Mouse (Mus musculus): ENCODE results near the gene Tfap2e. TPM values are rescaled to one million over a fixed set of nuclear protein-coding genes. Genes with fewer than 3 reads are reported as not detected.

The Tfap2e gene
- polyA plus RNA-seq, 1 experiment from 2014 or later, result 0.77 TPM

DNA sequence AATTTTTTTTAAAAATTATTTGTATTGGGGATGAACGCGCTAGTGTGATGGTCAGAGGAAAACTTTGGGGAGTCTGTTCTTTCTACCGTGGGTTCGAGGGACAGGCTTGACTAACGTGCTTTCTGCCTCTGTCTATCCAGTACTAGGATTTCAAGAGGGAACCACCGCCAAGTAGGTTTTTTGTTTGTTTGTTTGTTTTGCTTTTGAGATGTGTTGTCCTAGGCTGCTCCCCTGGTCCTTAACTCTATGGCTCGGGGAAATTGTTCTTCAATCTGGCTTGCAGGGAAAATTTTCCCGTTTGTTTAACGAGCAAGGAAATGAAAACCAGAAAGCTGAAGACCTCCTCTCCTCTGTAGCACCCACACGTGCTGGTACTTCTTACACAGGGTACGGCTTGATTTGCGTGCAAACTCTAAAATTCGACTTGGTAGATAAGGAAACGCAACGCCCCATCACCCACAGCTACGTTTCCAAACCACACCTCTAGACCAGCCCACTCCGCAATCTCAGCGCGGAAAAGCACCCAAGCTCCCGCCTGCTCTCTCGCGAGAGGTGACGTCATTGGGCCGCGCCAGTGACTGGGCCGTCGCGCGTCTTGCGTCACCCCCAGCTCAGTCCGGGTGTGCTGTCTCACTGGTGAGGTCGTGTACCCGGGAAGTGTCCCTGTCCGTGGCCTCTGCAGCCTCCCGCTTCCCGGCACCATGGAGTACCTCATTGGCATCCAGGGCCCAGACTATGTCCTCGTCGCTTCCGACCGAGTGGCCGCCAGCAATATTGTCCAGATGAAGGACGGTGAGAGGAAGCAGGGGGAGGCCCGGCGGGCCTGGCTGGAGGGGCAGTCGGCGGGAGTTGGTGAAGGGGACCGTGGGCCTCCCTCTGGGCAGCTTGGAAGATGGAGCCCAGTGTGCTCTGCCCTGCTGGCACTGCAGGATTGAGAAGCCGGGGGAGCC, 58.7 kb downstream of the Tfap2e start, which contains the start of gene Psmb2:
TSS of gene Psmb2 (plus strand) at position 577 of the 950 bp plus-strand sequence.
- Histone ChIP-seq H3K9ac (peak within 1 kb of the TSS; percentile 96), H3K4me2 (replicated peaks) (peak within 1 kb of the TSS; percentile 83), H3K36me3 (no peaks in the 10 kb centered on the region), H3K27ac (peak within 1 kb of the TSS; percentile 85), H3K4me3 (peak within 1 kb of the TSS; percentile 98), H3K9me3 (replicated peaks) (no peaks in the 10 kb centered on the region), H3K4me1 (peaks cover 11% of the 10 kb centered on the region), H3K27me3 (no peaks in the 10 kb centered on the region)
- WGBS, result 3% methylated on average over 48 of the region's 48 CpGs
- ATAC-seq (ENCODE audit: low FRiP score), result peak; percentile 97

DNA sequence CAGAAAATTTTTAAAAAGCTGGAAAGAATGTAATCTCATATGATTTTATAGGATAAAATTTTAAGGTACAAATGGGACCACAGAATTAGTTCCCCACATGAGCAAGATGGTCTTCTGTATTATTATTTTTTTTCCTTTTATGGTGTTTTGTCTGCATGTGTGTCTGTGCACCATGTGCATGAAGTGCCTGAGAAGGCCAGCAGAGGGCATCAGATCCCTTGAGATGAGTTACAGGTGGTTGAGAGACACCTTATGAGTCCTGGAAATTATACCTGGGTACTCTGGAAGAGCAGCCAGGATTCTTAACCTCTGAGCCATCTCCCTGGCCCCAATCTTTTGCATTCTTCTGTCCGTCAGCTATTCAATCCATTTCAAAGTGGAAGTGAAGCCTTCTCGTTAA, 69.0 kb downstream of the Tfap2e start:
- Histone ChIP-seq H3K9me3 (replicated peaks) (no peaks in the 10 kb centered on the region), H3K27me3 (no peaks in the 10 kb centered on the region), H3K4me1 (no peaks in the 10 kb centered on the region), H3K4me2 (replicated peaks) (no peak overlapping the region), H3K9ac (no peak overlapping the region), H3K27ac (no peak overlapping the region), H3K4me3 (no peak overlapping the region), H3K36me3 (no peaks in the 10 kb centered on the region)
- no peak for ATAC-seq (ENCODE audit: low FRiP score)
- 85% methylated on average over 2 of the region's 2 CpGs for WGBS

Other genes starting within 250 kb of the Tfap2e start
- gene Ago4, start 202.8 kb downstream of the Tfap2e start, polyA plus RNA-seq (2016; fragmentation: Nextera tagmentation; extraction: Ambion mirVana), result 8.0 and 8.2 TPM in 2 replicates
- gene Clspn, start 179.3 kb downstream of the Tfap2e start, polyA plus RNA-seq (2016; fragmentation: Nextera tagmentation; extraction: Ambion mirVana), result 23.5 and 27.2 TPM in 2 replicates
- 2.5 and 3.1 TPM in 2 replicates for gene 5730409E04Rik, start 126.4 kb downstream of the Tfap2e start, polyA plus RNA-seq (2016; fragmentation: Nextera tagmentation; extraction: Ambion mirVana)
- gene Psmb2, start 58.6 kb downstream of the Tfap2e start, polyA plus RNA-seq (2016; fragmentation: Nextera tagmentation; extraction: Ambion mirVana), result 393 and 431 TPM in 2 replicates
- gene Ncdn, start 17.2 kb upstream of the Tfap2e start, polyA plus RNA-seq (2016; fragmentation: Nextera tagmentation; extraction: Ambion mirVana), result 54.3 and 62.6 TPM in 2 replicates
- 35.3 and 38.6 TPM in 2 replicates for gene AU040320, start 17.3 kb upstream of the Tfap2e start, polyA plus RNA-seq (2016; fragmentation: Nextera tagmentation; extraction: Ambion mirVana)
- 43.9 and 46.0 TPM in 2 replicates for gene Zmym4, start 231.9 kb upstream of the Tfap2e start, polyA plus RNA-seq (2016; fragmentation: Nextera tagmentation; extraction: Ambion mirVana)